Comparison of ENCODE assay signal across 8 mouse cellular contexts in genomic region chr17:35834696-35835422, GRCm38 (mm10). TPM values are rescaled to one million over a fixed set of nuclear protein-coding genes. Genes with fewer than 3 reads are reported as not detected.
DNase-seq lines count a peak whose midpoint lies in the region; ATAC-seq and TF ChIP-seq lines count a peak whose summit lies in the region.

No protein-coding gene starts in this region.

- no peak overlapping the region for H3K4me3 ChIP-seq in cerebellum, adult 2 months (replicated peaks; ENCODE audit: insufficient read depth, low read depth, low read length)
- H3K4me3 ChIP-seq in lung, embryonic 14.5 days (ENCODE audit: low read depth, low read length): peak overlapping the region; percentile 92
- peak overlapping the region; percentile 63 for H3K4me3 ChIP-seq in forebrain, embryonic 16.5 days (replicated peaks; ENCODE audit: low read length)
- peak overlapping the region; percentile 74 for H3K4me3 ChIP-seq in liver, embryonic 12.5 days

- H3K27me3 ChIP-seq in cerebellum, adult 2 months (ENCODE audit: control insufficient read depth, insufficient read depth, low read length): no peaks in the 10 kb centered on the region
- no peaks in the 10 kb centered on the region for H3K27me3 ChIP-seq in lung, embryonic 14.5 days (ENCODE audit: insufficient read depth, low read length)
- no peaks in the 10 kb centered on the region for H3K27me3 ChIP-seq in forebrain, embryonic 16.5 days (replicated peaks; ENCODE audit: control insufficient read depth, insufficient read depth, low read length)
- H3K27me3 ChIP-seq in liver, embryonic 12.5 days (replicated peaks): no peaks in the 10 kb centered on the region

- peaks cover 66% of the 10 kb centered on the region for H3K36me3 ChIP-seq in lung, embryonic 14.5 days (ENCODE audit: insufficient read depth)
- H3K36me3 ChIP-seq in forebrain, embryonic 16.5 days (ENCODE audit: control insufficient read depth, insufficient read depth): peaks cover 42% of the 10 kb centered on the region
- peaks cover 68% of the 10 kb centered on the region for H3K36me3 ChIP-seq in liver, embryonic 12.5 days

- TF ChIP-seq POLR2A in cerebellum, adult 2 months (IDR thresholded peaks at IDR 0.05; ENCODE audit: borderline replicate concordance, insufficient read depth, low read length): no peak

- DNase-seq in cerebellum, adult 2 months: peak in 1 of 2 experiments; percentile 44
- no peak for DNase-seq in cerebellum, adult 11-12 months
- DNase-seq in lung, embryonic 14.5 days: no peak
- DNase-seq in lung, adult 18-20 months: no peak
- DNase-seq in embryo, embryonic 11 days: no peak

- peak overlapping the region; percentile 92 for H3K4me2 ChIP-seq in lung, embryonic 14.5 days
- H3K4me2 ChIP-seq in forebrain, embryonic 16.5 days (ENCODE audit: low read length): peak overlapping the region; percentile 84
- peak overlapping the region; percentile 83 for H3K4me2 ChIP-seq in liver, embryonic 12.5 days

- 35% methylated on average over 26 of the region's 26 CpGs for WGBS in cerebellum, adult 2 months
- 66% methylated on average over 26 of the region's 26 CpGs for WGBS in lung, embryonic 14.5 days
- WGBS in forebrain, embryonic 16.5 days: 72% methylated on average over 26 of the region's 26 CpGs
- WGBS in liver, embryonic 12.5 days (ENCODE audit: insufficient replicate concordance): 75% methylated on average over 26 of the region's 26 CpGs

- no peaks in the 10 kb centered on the region for H3K9me3 ChIP-seq in lung, embryonic 14.5 days (ENCODE audit: low read depth, low read length)
- H3K9me3 ChIP-seq in forebrain, embryonic 16.5 days (ENCODE audit: control insufficient read depth, low read length): no peaks in the 10 kb centered on the region
- no peaks in the 10 kb centered on the region for H3K9me3 ChIP-seq in liver, embryonic 12.5 days (replicated peaks)

- H3K4me1 ChIP-seq in cerebellum, adult 2 months (ENCODE audit: control insufficient read depth, insufficient read depth, low read length): peaks cover 7% of the 10 kb centered on the region; the same call in 1 of the 2 replicates
- H3K4me1 ChIP-seq in lung, embryonic 14.5 days (ENCODE audit: insufficient read depth): no peaks in the 10 kb centered on the region; the same call in 1 of the 2 replicates
- H3K4me1 ChIP-seq in forebrain, embryonic 16.5 days (replicated peaks; ENCODE audit: control insufficient read depth, insufficient read depth, low read length): peaks cover 51% of the 10 kb centered on the region
- H3K4me1 ChIP-seq in liver, embryonic 12.5 days: peaks cover 73% of the 10 kb centered on the region

- no peak for ATAC-seq in lung, embryonic 14.5 days (ENCODE audit: insufficient read depth)
- ATAC-seq in forebrain, embryonic 16.5 days: no peak
- no peak for ATAC-seq in liver, embryonic 12.5 days
- no peak for ATAC-seq in megakaryocyte-erythroid progenitor cell, adult 5-6 weeks (replicated peaks; ENCODE audit: low FRiP score, low TSS enrichment, poor library complexity, severe bottlenecking)

- H3K9ac ChIP-seq in lung, embryonic 14.5 days: peak overlapping the region; percentile 99
- H3K9ac ChIP-seq in forebrain, embryonic 16.5 days (replicated peaks; ENCODE audit: low read depth, low read length): peak overlapping the region; percentile 83
- peak overlapping the region; percentile 94 for H3K9ac ChIP-seq in liver, embryonic 12.5 days

- TF ChIP-seq CTCF in cerebellum, adult 2 months (IDR thresholded peaks at IDR 0.05; ENCODE audit: borderline replicate concordance, insufficient read depth, low read depth, low read length): peak; percentile 41; the same call in 1 of the 2 replicates
- 0 out of 2 replicates have a peak, but pooled peaks have one; percentile 8 for TF ChIP-seq CTCF in lung, embryonic 14.5 days (IDR thresholded peaks at IDR 0.05; ENCODE audit: low read depth)

- H3K27ac ChIP-seq in cerebellum, adult 2 months (ENCODE audit: insufficient read depth, low read length): no peak overlapping the region
- H3K27ac ChIP-seq in lung, embryonic 14.5 days (ENCODE audit: low read depth): no peak overlapping the region
- peak overlapping the region; percentile 28; the same call in 1 of the 2 replicates for H3K27ac ChIP-seq in forebrain, embryonic 16.5 days (ENCODE audit: low read length)
- peak overlapping the region; percentile 96 for H3K27ac ChIP-seq in liver, embryonic 12.5 days

RNA-seq across cellular contexts. Expression of gene Tubb5, which starts 3.2 kb away (rescaled TPM):
- 320 TPM in 2 replicates for polyA plus RNA-seq in cerebellum, adult 2 months (2012; rRNA removed)
- 1,155 and 1,206 TPM in 2 replicates for polyA plus RNA-seq in lung, embryonic 14.5 days (2014; fragmentation: Nextera tagmentation; extraction: Ambion mirVana)
- 1,979 and 2,045 TPM in 2 replicates for polyA plus RNA-seq in forebrain, embryonic 16.5 days (2015; fragmentation: Nextera tagmentation; extraction: Ambion mirVana)
- polyA plus RNA-seq in liver, embryonic 12.5 days (2016; fragmentation: Nextera tagmentation; extraction: Ambion mirVana): 577 and 600 TPM in 2 replicates
- total RNA-seq in megakaryocyte-erythroid progenitor cell, adult 5-6 weeks (2014; fragmentation: Nextera tagmentation): 823 and 947 TPM in 2 replicates
- total RNA-seq in megakaryocyte-erythroid progenitor cell, adult 5-6 weeks (2017): 678 and 844 TPM in 2 replicates

RNA-seq across cellular contexts. Expression of gene Mdc1, which starts 6.5 kb away (rescaled TPM):
- polyA plus RNA-seq in cerebellum, adult 2 months (2012; rRNA removed): 12.1 and 16.1 TPM in 2 replicates
- polyA plus RNA-seq in lung, embryonic 14.5 days (2014; fragmentation: Nextera tagmentation; extraction: Ambion mirVana): 19.5 and 21.6 TPM in 2 replicates
- 10.6 and 13.2 TPM in 2 replicates for polyA plus RNA-seq in forebrain, embryonic 16.5 days (2015; fragmentation: Nextera tagmentation; extraction: Ambion mirVana)
- polyA plus RNA-seq in liver, embryonic 12.5 days (2016; fragmentation: Nextera tagmentation; extraction: Ambion mirVana): 14.2 and 15.0 TPM in 2 replicates
- 71.8 and 74.8 TPM in 2 replicates for total RNA-seq in megakaryocyte-erythroid progenitor cell, adult 5-6 weeks (2014; fragmentation: Nextera tagmentation)
- total RNA-seq in megakaryocyte-erythroid progenitor cell, adult 5-6 weeks (2017): 18.4 and 19.8 TPM in 2 replicates

RNA-seq across cellular contexts. Expression of gene Flot1, which starts 11.8 kb away (rescaled TPM):
- 129 and 140 TPM in 2 replicates for polyA plus RNA-seq in cerebellum, adult 2 months (2012; rRNA removed)
- 30.9 and 32.5 TPM in 2 replicates for polyA plus RNA-seq in lung, embryonic 14.5 days (2014; fragmentation: Nextera tagmentation; extraction: Ambion mirVana)
- polyA plus RNA-seq in forebrain, embryonic 16.5 days (2015; fragmentation: Nextera tagmentation; extraction: Ambion mirVana): 83.5 and 89.3 TPM in 2 replicates
- 38.0 and 43.1 TPM in 2 replicates for polyA plus RNA-seq in liver, embryonic 12.5 days (2016; fragmentation: Nextera tagmentation; extraction: Ambion mirVana)
- total RNA-seq in megakaryocyte-erythroid progenitor cell, adult 5-6 weeks (2014; fragmentation: Nextera tagmentation): 68.3 and 99.7 TPM in 2 replicates
- 73.0 and 82.4 TPM in 2 replicates for total RNA-seq in megakaryocyte-erythroid progenitor cell, adult 5-6 weeks (2017)

RNA-seq across cellular contexts. Expression of gene Ier3, which starts 13.4 kb away (rescaled TPM):
- 22.6 and 25.2 TPM in 2 replicates for polyA plus RNA-seq in cerebellum, adult 2 months (2012; rRNA removed)
- polyA plus RNA-seq in lung, embryonic 14.5 days (2014; fragmentation: Nextera tagmentation; extraction: Ambion mirVana): 5.0 and 7.1 TPM in 2 replicates
- 6.4 and 9.9 TPM in 2 replicates for polyA plus RNA-seq in forebrain, embryonic 16.5 days (2015; fragmentation: Nextera tagmentation; extraction: Ambion mirVana)
- polyA plus RNA-seq in liver, embryonic 12.5 days (2016; fragmentation: Nextera tagmentation; extraction: Ambion mirVana): 16.8 and 19.9 TPM in 2 replicates
- 9.4 and 18.1 TPM in 2 replicates for total RNA-seq in megakaryocyte-erythroid progenitor cell, adult 5-6 weeks (2014; fragmentation: Nextera tagmentation)
- 16.1 and 18.2 TPM in 2 replicates for total RNA-seq in megakaryocyte-erythroid progenitor cell, adult 5-6 weeks (2017)

RNA-seq across cellular contexts. Expression of gene Nrm, which starts 26.3 kb away (rescaled TPM):
- 8.6 and 12.0 TPM in 2 replicates for polyA plus RNA-seq in cerebellum, adult 2 months (2012; rRNA removed)
- polyA plus RNA-seq in lung, embryonic 14.5 days (2014; fragmentation: Nextera tagmentation; extraction: Ambion mirVana): 69.2 and 72.0 TPM in 2 replicates
- 23.4 and 26.1 TPM in 2 replicates for polyA plus RNA-seq in forebrain, embryonic 16.5 days (2015; fragmentation: Nextera tagmentation; extraction: Ambion mirVana)
- 29.5 and 29.8 TPM in 2 replicates for polyA plus RNA-seq in liver, embryonic 12.5 days (2016; fragmentation: Nextera tagmentation; extraction: Ambion mirVana)
- total RNA-seq in megakaryocyte-erythroid progenitor cell, adult 5-6 weeks (2014; fragmentation: Nextera tagmentation): 27.0 and 32.4 TPM in 2 replicates
- total RNA-seq in megakaryocyte-erythroid progenitor cell, adult 5-6 weeks (2017): 15.0 and 26.4 TPM in 2 replicates

Comparison
In these comparisons a context has a peak if more than half of its experiments do, and no peak if none do; other contexts are left out.
1. H3K27ac ChIP-seq: peak in forebrain, embryonic 16.5 days (single experiment) and liver, embryonic 12.5 days (single experiment); none in cerebellum, adult 2 months (single experiment) and lung, embryonic 14.5 days (single experiment).
2. Peak in every context shown above with its lines, with median percentiles within 50 percentile points of each other: H3K4me2 ChIP-seq and H3K9ac ChIP-seq.